Mouse (Mus musculus): ENCODE data around the gene Prkar1a.
"Not testable (repeated sequence)": the region's sequence is repeated elsewhere in the genome, so short reads cannot be mapped to it uniquely, and the experiment has no call there.

The Prkar1a gene

GRCm38 (mm10) chr11:109649206-109649605 is at the start of gene Prkar1a:
Gene Prkar1a, plus strand, starts transcription at chr11:109649405.
- DNase-seq = no peak

DNA sequence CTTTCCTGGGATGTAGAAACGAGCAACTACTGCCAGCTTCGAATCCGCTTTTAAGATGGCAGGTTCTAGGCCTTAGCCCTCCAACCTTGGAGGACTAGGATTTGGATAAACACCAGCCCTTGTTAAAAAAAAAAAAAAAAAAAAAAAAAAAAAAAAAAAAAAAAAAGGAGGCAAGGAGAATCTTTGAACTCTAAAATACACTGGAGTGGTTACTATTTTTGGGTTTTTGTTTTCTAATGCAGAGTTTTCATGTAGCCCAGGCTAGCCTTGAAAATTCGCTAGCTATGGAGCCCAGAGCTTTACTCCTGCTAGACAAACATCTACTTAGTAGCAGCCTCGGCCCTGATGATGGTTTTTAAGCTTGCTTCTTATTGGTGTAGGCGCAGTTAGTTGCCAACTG is 41.6 kb upstream of the Prkar1a start:
- no peak for DNase-seq

DNA sequence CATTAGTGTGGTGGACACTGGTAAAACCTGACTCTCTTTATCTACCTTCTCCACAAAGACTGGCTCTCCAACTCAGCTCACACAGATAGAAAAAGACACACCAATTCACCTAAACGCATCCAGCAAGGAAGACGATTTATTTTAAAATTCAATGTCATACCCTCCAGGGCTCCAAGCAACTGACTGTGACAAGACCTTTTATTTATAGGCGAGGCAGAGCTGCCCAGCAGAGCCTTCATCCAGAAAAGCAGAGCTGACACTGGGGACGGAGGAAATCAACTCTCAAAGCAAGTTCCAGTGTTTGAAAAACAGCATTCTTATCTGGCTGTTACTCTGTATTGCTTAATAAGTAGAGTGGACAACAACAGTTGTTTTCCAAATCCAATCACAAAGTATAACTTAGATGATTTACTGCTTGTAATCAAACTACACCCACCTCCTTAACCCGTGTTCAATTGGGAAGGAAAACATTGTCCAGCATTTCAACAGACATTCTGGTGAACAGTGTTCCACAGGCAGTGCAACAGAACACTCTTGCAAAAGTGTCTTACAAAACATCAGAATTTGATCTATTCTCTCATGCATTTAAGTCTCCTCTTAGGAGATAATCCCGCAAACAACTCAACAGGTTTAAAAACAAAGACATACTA is 40.1 kb upstream of the Prkar1a start:
- no peak for DNase-seq

DNA sequence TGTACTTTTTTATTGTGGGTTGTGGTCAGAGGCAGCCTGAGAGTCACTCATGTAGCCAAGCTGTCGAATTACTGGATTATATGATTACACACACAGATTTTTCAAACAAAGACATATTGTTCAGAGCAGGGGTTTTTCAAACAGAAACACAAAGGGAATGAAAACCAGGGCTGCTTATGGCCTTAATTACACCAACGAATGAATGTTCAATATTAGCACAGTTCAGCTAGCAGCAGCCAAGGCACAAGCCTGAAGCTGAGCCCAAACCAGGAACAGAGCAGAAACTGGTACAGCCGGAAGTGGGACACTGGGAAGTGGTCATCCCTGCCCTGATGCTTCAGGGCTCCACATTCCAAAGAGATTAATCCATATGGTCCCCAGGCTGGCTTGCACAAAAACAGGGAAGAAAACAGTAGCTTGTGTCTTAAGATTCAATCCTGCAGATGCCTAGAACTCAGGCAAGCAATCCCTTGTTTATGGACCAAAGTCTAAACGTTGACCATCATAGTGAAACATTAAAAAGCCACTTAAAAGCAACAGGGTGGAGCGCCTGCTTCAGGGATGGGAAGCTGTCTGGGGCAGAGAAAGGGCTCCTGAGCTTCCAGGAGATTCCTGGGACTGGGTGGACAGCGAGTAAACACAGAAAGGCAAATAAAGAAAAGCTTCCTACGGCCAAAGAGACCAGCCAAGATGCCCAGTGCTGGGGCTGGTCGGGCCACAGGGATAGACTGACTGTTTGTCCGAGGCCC is 39.0 kb upstream of the Prkar1a start:
- DNase-seq = no peak

DNA sequence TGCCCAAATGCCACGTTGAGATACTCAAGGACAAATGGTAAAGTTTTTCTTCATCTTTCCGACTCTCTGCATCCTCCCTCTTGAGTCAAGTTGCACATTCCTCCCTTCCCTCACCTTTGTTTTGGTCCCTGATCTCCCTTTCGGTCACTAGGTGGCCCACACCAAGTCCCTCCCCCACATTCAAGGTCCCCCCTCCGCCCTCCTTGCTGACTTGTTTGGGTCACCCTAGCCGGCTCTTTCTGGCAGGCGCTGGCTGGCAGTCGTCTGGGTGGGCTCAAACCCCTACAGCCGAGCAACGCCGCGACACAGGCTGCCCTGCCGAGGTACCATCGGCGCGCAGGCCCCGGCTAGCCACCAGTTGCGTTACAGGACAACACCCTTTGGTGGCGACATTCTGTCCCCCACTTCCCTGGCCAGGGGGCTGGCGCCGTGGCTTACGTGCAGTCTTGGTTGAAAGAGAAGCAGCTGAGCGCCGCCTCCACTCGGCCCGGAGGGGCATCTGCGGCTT is 38.4 kb upstream of the Prkar1a start:
- no peak for DNase-seq

DNA sequence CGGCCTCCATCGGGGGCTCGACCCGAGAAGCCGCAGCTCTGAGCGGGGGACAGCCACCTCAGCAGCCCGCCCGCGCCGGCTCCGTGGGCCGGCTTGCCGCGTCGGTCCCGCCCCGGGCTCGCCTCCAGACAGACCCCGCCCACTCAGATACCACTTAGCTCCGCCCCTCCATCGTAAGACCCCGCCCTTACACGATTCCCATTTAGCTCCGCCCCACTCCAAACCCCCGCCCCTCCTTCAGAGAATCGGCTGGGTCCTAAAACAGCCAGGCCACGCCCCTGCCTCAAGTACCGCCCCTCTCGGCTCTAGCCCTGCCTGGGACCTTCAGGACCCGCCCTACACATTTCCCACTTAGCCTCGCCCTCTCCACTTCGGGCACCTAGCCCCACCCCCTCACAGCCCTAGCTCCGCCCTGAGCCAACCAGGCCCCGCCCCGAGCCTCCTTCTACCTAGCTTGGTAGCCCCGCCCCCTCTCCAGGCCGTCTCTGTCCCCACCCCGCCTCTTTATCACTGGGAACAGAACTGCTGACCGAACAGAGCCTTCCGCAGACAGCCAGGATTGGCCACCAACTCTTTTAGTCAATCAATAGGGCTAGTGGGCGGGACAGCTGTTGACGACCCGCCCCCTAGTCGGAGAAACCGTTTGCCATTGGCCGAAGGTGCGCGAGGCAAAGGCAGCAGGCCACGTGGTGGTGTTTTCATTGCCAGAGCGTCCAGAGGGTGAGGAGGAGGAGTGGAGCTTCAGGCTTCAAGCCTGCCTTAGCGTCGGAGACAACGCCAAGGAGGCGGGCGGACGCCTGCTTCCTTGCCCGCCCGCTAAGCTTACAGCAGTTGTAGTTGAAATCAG is 37.7 kb upstream of the Prkar1a start, which contains the start of gene Wipi1:
Gene Wipi1, minus strand, starts transcription at position 665 of the 847 bp plus-strand sequence.
- DNase-seq = peak; percentile 89 to 90

- DNase-seq = no peak
Observed at GRCm38 (mm10) chr11:109612871-109613529, 36.2 kb upstream of the Prkar1a start.

DNA sequence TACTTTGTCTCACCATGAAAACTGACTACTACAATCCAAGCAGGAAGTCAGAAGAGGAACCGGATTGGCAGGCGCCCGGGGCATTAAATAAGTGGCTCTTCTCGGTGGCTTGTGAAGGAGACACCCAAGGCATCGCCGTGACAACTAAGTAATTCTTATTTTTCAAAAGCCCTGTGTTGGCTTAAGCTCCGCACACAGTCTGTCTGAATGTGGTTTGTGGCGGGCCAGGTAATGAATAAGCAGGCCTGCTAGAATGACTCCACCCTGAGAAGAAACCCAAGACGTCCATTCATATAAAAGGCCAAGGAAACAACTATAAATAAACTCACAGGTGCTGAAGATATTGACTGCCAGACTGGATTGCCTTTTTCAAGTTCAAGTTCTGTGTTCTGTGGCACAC is 33.9 kb upstream of the Prkar1a start:
- no peak for DNase-seq

DNA sequence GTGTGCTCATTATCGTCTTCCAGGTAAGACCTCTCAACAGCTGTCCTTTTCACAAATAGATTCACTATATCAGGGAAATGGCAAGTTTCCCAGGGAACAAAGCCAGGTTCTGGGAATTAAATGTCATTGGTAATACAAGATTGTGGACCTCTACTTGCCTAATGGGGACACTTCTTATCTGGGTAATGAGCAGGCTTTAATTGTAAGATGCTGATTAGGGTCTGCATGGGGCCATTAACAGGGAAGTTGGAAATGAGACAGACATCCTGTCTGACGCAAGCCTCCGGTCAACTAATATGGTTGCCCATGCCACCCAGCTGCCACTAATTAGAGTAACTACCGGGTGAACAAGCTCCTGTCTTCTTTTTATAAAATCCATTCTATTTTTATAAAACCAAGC is 32.9 kb upstream of the Prkar1a start:
- no peak for DNase-seq

GRCm38 (mm10) chr11:109616766-109617165 is 32.4 kb upstream of the Prkar1a start:
- no peak for DNase-seq

GRCm38 (mm10) chr11:109619055-109619454 is 30.1 kb upstream of the Prkar1a start:
- not testable (repeated sequence) for DNase-seq

DNA sequence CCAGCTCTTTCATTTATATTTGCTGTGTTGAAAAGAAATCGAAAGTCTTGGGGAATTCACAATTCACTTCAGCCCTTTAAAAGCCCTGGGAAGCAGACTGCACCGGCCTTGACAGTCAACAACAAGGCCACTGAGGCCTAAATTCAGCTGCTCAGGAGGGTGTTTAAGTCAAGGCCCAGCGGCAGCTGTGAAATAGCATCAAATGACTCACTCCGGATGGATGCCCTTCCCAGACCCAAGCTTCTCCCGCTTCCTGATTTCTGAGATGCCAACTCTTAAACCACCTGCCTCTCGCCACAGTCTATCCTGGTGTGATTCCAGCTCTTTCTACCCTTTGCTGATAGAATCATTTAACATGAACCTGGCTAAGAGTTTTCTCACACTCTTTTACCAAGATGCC is 28.8 kb upstream of the Prkar1a start:
- DNase-seq = no peak

GRCm38 (mm10) chr11:109621183-109621582 is 28.0 kb upstream of the Prkar1a start:
- DNase-seq = no peak

DNA sequence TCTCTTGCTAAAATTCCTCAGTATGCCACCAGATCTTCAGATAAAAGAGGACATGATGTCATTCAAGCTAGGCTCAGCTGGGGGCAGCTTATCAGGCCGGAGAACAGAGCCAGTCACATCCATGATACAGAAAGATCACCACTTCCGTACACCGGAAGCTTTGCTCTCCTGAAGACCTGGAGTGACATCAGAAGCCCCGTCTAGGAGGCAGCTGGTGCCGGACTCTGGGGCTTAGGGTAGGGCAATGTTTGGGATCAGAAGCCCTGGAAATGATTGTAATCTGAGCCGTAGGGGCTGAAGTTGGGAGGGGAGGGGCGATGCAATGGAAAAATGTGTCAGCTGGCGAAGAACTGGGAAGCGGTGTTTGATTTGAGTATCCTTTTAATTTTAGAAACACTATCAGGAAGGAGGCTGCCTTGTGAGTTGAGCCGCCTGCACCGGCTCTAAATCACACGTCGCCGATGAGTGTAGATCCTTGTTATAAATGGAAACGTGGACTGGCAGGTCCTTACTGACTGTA is 26.6 kb upstream of the Prkar1a start:
- no peak for DNase-seq

DNA sequence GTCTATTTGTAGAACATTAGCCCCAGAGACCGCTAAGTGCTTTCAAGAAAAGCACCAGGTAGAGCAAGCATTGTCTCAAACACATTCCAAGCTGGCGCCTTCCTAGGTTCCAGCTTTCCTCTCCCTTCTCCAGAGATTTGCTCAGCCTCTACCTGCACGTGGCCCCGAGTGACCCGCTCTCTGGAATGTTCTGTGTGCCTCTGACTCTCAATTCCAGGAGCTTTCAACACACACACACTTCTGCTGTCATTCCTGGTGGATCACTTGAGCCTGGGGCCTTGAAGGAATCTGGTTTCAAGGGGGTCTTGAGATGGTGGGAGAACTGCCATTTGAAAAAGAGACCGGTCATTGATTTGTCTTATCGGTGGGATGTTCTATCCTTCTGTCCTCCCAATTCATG is 26.0 kb upstream of the Prkar1a start:
- no peak for DNase-seq

- no peak for DNase-seq
Observed at GRCm38 (mm10) chr11:109627648-109628047, 21.6 kb upstream of the Prkar1a start.

GRCm38 (mm10) chr11:109628099-109628498 is 21.1 kb upstream of the Prkar1a start:
- DNase-seq = no peak

- no peak for DNase-seq
Observed at GRCm38 (mm10) chr11:109629021-109629521, 20.1 kb upstream of the Prkar1a start.

- no peak for DNase-seq
Observed at GRCm38 (mm10) chr11:109634928-109635327, 14.3 kb upstream of the Prkar1a start.

DNA sequence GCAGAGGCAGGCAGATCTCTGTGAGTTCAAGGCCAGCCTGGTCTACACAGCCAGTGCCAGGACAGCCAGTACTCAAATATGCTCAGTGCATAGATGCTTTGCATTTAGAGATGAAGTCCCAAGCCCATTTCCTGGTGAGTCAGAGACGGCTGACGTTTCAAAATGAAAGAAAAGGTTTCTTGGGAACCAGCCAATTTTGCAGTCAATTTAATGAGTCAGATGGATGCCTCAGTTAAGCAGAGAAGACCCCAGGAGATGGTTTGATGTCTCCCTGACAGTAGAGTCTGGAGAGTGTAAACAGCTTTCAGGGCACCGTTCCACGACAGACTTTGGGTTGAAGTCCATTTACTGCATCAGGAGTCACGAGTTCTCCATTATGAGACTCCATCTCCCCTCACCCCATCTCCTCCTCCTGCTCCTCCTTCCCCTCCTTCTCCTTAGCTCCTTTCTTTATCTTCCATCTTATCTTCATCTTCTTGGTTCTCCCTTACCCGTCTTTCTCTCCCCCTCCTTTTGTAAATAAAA is 13.3 kb upstream of the Prkar1a start:
- no peak for DNase-seq

DNA sequence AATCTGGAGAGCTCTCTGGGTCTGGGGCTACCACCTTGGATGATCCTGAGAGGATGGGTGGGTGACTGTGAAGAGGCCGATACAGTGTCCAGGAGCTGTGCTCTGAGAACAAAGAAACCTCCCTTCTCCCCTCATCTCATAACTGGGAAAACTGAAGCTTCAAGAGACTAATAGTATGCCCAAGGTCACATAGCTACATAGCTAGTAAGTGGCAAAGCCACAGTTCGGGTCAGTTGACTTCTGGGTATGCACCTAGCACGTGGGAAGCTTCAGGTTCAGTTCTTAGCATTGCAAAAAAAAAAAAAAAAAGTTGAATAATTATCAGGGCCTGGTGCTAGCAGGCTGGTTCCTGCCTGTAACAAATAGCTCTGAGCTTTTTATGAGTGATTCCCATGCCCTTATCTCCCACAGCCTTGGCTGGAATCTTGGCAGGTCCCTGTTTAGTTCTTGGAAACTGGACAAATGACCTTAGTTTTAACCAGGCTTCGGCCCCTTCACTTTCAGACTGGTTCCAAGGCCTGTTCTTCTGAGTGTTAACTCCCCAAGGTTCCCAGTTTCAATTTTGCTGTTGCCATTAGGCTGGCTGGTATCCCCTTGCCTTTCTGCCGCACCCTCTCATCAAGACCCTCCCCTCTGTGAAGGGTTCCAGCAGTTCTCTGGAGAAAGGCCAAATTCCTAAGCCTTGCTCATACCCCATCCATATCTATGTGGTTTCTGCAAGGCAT is 7.5 kb upstream of the Prkar1a start:
- no peak for DNase-seq

All from thymus, adult 18-20 months (tissue).